Mouse (Mus musculus) heart, postnatal 25 days (tissue): Measurements from ENCODE around the gene Cadps. TPM values are rescaled to one million over a fixed set of nuclear protein-coding genes. Genes with fewer than 3 reads are reported as not detected.

Experiments
- DNase-seq: peaks from one replicate; pipeline ENCODE4 v3.0.0; 2022; ENCODE audit warnings: low spot score
- intact Hi-C: fragments of 180-260 bp; cut with DNase I; formaldehyde crosslinking; loops from one replicate; pipeline ENCODE4 v1.15.1; 2025
- total RNA-seq, 2 experiments: library from RNA; stranded (reverse); gene quantifications; 2 replicates each; pipeline ENCODE4 v1.2.3; 2021

The Cadps gene
- total RNA-seq, 2 experiments from 2014 or later: not detected

- intact Hi-C loops: loop anchor here (10.0 kb wide), 1 partner anchor 144 kb away; no protein-coding TSS in a partner anchor
Measured at GRCm38 (mm10) chr14:12539071-12539470, 283.8 kb downstream of the Cadps start.

GRCm38 (mm10) chr14:12531101-12531500 is 291.8 kb downstream of the Cadps start:
- intact Hi-C loops: loop anchor here (2.0 to 10.0 kb wide), 3 partner anchors 136 to 324 kb away; no protein-coding TSS in a partner anchor
- no peak for DNase-seq

More at GRCm38 (mm10) chr14:12539071-12539470, 283.8 kb downstream of the Cadps start:
- DNase-seq: no peak

GRCm38 (mm10) chr14:12530554-12530953 is 292.3 kb downstream of the Cadps start:
- intact Hi-C loops: loop anchor here (1.0 to 10.0 kb wide), 4 partner anchors 136 to 378 kb away; no protein-coding TSS in a partner anchor

GRCm38 (mm10) chr14:12529961-12530542 is 292.8 kb downstream of the Cadps start:
- DNase-seq: no peak
- intact Hi-C loops: loop anchor here (1.0 to 10.0 kb wide), 4 partner anchors 135 to 378 kb away; no protein-coding TSS in a partner anchor

More at GRCm38 (mm10) chr14:12530554-12530953, 292.3 kb downstream of the Cadps start:
- no peak for DNase-seq

GRCm38 (mm10) chr14:12527296-12527695 is 295.6 kb downstream of the Cadps start:
- intact Hi-C loops: no loop called here
- DNase-seq: no peak

- no peak for DNase-seq
- intact Hi-C loops: no loop called here
Measured at GRCm38 (mm10) chr14:12507018-12507417, 315.9 kb downstream of the Cadps start.

- intact Hi-C loops: no loop called here
- DNase-seq: no peak
Measured at GRCm38 (mm10) chr14:12504191-12504947, 318.5 kb downstream of the Cadps start.

- no peak for DNase-seq
- intact Hi-C loops: no loop called here
Measured at GRCm38 (mm10) chr14:12462206-12462605, 360.7 kb downstream of the Cadps start.

- intact Hi-C loops: no loop called here
Measured at GRCm38 (mm10) chr14:12459700-12460099, 363.2 kb downstream of the Cadps start.

GRCm38 (mm10) chr14:12455064-12455591 is 367.8 kb downstream of the Cadps start:
- intact Hi-C loops: no loop called here
- no peak for DNase-seq

More at GRCm38 (mm10) chr14:12459700-12460099, 363.2 kb downstream of the Cadps start:
- no peak for DNase-seq

- DNase-seq: no peak
Measured at GRCm38 (mm10) chr14:12450807-12451206, 372.1 kb downstream of the Cadps start.

GRCm38 (mm10) chr14:12448883-12449282 is 374.0 kb downstream of the Cadps start:
- intact Hi-C loops: no loop called here
- no peak for DNase-seq

More at GRCm38 (mm10) chr14:12450807-12451206, 372.1 kb downstream of the Cadps start:
- intact Hi-C loops: no loop called here

- intact Hi-C loops: no loop called here
Measured at GRCm38 (mm10) chr14:12441019-12441418, 381.9 kb downstream of the Cadps start.

GRCm38 (mm10) chr14:12437976-12438375 is 384.9 kb downstream of the Cadps start:
- intact Hi-C loops: no loop called here
- no peak for DNase-seq

More at GRCm38 (mm10) chr14:12441019-12441418, 381.9 kb downstream of the Cadps start:
- no peak for DNase-seq

- DNase-seq: no peak
- intact Hi-C loops: no loop called here
Measured at GRCm38 (mm10) chr14:12437422-12437821, 385.5 kb downstream of the Cadps start.

GRCm38 (mm10) chr14:12436903-12437368 is 385.9 kb downstream of the Cadps start:
- no peak for DNase-seq
- intact Hi-C loops: no loop called here

- intact Hi-C loops: no loop called here
- DNase-seq: no peak
Measured at GRCm38 (mm10) chr14:12428021-12428654, 394.7 kb downstream of the Cadps start.

GRCm38 (mm10) chr14:12425311-12425710 is 397.6 kb downstream of the Cadps start:
- intact Hi-C loops: no loop called here
- DNase-seq: no peak

- no peak for DNase-seq
- intact Hi-C loops: no loop called here
Measured at GRCm38 (mm10) chr14:12410276-12410675, 412.6 kb downstream of the Cadps start.

GRCm38 (mm10) chr14:12409811-12410210 is 413.1 kb downstream of the Cadps start:
- intact Hi-C loops: no loop called here
- no peak for DNase-seq
